Mouse (Mus musculus): ENCODE measurements around the gene Fam98b.

The Fam98b gene

GRCm38 (mm10) chr2:117249255-117250000, at the start of gene Fam98b:
Gene Fam98b, plus strand, starts transcription at chr2:117249739.
- DNase-seq (ENCODE audit: low spot score) = peak; percentile 60

DNA sequence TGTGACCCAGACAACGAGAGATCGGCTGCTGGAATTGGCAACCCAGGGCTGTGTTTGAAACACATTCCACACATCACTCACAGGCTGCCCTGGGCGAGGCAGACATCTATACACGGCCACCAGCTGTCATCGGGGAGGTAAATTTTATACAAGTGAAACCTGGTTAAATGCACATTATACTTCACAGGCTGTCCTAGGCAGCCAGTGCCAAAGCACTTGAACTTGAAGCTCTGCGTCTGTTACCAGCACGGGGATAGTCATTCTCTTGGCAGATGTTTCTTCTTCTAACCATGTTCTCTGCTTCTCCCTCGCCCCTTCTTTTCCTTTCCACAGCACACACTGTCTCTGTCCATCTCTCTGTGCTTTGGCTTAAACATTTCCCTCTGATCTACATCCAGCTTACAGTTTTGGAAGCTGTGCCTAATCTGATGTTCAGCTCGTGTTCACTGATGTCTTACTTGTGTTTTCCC, 48.6 kb upstream of the Fam98b start:
- DNase-seq (ENCODE audit: low spot score) = no peak

GRCm38 (mm10) chr2:117203350-117203749, 46.2 kb upstream of the Fam98b start:
- no peak for DNase-seq (ENCODE audit: low spot score)

DNA sequence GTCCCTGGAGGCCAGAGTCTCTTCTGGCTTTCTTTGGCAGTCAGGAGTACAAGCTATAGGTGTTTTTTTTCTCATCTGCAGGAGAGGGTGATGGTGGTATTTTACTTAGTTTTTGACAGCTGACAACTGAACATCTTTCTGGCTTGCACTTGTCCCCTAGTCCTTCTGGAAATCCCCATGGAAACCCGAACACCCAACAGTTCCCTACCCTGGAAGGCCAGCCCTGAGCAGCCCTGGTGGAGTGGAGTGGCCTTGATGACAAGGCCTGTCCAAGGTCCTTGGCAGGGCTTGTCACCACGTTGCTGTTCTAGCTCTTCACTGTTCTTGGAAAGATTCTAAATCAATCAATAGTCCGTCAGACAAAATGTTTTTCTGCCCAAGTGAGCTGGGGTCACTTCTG, 45.0 kb upstream of the Fam98b start:
- DNase-seq (ENCODE audit: low spot score) = no peak

- DNase-seq (ENCODE audit: low spot score) = no peak
Measured at GRCm38 (mm10) chr2:117205066-117205465, 44.5 kb upstream of the Fam98b start.

DNA sequence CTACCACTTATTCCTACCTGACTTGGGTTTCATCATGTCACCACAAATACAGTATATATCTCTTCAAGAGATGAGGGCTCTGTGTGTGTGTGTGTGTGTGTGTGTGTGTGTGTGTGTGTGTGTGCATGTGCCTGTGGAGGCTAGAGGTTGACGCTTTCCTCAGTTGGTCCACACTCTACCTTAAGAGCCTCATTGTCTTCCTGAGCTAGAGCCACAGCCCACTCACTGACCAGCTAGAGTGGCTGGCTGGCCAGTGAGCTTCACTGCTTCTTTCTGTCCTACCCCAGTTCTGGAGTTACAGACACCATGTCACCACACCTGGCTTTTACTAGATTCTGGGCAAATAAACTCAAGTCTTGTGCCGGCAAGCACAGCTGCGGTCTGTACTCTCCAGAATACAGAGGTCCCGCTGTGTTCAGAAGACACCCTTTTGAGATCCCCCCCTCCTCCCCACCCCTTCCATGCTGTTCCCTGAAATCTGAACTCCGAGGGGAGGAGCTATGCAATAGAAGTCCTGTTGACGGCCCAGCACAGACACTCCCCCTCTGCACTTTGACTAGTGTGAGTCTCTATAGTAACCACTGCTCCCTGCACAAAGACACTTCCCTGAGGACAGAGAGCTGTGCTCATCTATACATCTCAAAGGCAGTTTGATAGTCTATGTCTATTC, 39.0 kb upstream of the Fam98b start:
- DNase-seq (ENCODE audit: low spot score) = no peak

- DNase-seq (ENCODE audit: low spot score) = no peak
Measured at GRCm38 (mm10) chr2:117216152-117216551, 33.4 kb upstream of the Fam98b start.

- DNase-seq (ENCODE audit: low spot score) = no peak
Measured at GRCm38 (mm10) chr2:117217695-117218216, 31.8 kb upstream of the Fam98b start.

DNA sequence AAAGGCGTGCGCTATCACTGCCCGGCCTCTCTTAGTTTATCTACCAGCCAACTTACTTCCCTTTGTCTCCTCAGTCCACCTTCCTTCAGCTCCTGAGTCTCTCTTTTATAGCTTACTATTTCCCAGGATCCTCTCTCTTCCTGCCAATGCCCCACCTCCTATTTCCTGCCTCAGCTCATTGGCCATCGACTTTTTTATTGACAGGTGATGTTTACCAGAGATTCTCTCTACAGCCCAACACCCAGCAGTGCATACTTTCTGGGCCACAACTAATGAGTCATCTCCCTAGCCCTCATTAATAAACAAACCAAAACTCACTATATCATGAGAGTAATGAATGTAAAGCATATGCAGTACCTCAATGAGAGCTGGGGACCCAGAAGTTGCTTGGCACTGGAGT, 30.0 kb upstream of the Fam98b start:
- DNase-seq (ENCODE audit: low spot score) = no peak

DNA sequence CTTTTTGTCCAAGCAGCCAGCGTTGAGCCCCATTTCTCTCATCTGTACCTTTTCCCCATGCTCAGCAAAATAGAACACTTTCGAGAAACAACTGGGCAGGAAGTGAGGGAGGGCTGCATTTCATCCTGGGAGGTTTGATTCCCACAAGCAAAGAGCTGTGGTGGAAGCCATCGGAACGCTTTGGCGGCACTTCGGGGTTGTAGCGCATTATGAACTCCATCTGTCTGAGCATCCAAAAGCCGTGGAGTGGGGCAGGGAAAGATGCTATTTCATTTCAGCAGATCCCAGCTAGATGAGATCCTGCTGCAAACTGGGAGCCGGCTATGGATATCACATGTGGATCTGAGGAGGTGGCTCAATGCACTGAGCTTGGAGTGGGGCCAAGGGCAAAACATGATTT, 26.9 kb upstream of the Fam98b start:
- DNase-seq (ENCODE audit: low spot score) = no peak

DNA sequence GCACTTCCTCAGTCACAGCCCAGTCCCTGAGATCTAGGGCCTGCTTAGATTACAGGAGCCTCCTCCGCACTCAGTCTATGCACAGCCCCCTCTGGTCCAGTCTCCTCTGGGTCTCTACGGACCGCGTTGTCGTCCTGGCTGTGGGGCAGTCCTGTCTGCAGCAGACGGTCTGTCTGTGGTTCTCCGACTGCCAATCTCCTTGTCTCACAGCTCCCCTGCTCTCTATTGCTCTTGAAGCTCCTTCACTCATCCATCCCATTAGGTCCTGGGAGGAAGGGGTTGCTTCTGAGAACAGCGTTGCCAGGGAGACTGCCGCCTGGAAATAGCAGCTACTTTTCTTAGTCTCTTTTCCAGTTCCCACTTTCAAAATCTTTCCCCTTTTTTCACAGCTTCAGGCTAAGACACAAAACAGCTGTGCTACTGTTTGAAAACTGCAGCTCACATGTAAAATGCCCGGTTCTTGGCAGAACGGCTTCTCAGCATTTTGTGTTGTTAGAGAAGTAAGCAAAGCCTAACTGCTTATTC, 20.9 kb upstream of the Fam98b start:
- DNase-seq (ENCODE audit: low spot score) = no peak

DNA sequence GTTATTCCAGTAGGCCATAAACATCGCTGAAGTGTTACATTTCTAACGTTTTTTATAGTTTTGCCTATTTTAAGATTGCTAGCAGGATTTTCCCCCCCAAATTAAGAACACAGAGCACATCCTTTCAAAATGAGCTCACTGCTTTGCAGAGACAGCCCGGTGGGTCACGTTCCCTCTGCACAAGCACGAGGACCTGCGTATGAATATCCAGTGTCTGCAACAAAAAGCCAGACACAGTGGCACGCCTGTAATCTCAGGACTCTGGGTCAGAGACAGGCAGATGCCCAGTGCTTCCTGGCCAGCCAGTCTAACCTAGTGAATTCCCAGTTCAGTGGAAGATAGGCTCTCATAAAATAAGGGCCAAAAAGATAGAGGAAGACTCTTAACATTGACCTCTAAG, 19.3 kb upstream of the Fam98b start:
- DNase-seq (ENCODE audit: low spot score) = no peak

DNA sequence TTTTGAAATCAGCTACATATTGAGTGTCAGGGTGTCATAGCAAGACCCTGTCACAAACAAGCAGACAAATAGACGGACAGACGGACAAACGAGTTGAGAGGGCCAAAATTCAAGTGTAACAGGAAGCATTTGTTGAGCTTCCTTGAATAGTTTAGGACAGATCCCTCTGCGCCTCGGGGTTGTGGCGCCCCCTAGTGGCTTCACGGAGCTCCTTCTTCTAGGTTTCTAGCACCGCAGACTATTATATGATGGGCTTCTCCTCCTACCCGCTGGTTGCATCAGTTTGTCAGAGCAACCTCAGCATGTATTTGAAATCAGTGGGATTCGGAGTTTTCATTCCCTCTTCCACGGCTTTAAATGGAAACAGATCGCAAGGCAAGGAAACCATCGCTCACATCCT, 18.3 kb upstream of the Fam98b start:
- DNase-seq (ENCODE audit: low spot score) = peak; percentile 46

- DNase-seq (ENCODE audit: low spot score) = no peak
Measured at GRCm38 (mm10) chr2:117241953-117242352, 7.6 kb upstream of the Fam98b start.

DNA sequence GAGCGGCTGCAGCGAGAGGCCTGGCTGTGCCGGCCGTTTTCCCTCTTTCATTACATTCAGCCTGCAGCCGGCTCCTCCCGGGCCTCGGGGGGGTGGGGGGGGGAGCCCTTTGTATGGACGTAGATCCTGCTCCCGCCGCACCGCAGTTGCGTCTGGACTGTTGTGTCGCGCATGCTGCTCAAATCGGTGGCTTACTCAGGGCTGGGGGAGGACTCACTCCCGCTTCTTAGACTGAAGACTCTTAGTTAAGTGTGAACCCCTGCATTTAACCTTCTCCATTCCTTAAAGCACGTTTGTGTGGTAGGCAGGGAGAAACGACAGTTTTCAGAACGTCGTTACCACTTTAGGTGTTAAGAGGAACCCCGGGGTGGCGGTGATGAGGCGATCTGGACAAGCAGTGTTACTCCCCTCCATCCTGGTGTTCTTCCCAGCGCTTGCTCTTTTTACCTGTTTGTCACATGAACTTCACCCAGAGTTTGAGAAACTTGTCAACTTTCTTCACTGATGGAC, 517 bp downstream of the Fam98b start:
- no peak for DNase-seq (ENCODE audit: low spot score)

DNA sequence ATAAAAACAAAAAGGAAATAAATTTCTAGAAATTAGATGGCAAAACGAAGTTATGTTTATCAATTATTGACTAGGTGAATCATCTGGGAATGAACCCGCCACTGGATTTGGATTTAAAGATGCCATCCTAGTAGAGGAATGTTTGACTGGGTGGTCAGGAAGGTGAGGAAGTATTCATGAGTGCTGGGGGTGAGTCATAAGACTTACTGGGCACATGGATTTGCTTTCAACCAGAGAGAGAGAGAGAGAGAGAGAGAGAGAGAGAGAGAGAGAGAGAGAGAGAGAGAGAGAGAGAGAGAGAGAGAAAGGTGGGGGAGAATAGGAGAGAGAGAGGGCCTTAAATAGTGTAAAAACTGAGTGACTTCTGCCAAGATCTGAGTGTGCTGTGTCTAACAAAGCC, 5.9 kb downstream of the Fam98b start:
- no peak for DNase-seq (ENCODE audit: low spot score)

- no peak for DNase-seq (ENCODE audit: low spot score)
Measured at GRCm38 (mm10) chr2:117257617-117258016, 8.1 kb downstream of the Fam98b start.

DNA sequence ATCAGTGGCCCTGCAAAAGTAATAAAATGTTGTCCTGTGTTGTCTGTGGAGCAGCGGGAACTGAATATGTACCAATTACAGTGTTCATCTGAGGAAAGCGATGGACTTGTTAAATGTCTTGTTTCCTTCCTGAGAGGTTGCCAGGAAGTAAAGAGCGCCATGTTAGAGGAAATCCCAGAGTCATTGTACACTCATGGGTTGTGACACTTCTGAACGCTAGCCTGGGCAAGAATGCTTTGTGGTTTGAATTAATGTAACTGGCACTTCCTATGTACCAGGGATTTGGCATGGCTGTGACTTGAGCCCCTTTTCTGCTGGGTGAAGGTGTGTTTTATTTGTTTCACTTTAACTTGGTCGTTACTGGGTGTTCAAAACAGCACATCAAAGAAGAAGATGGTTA, 12.6 kb downstream of the Fam98b start:
- no peak for DNase-seq (ENCODE audit: low spot score)

- DNase-seq (ENCODE audit: low spot score) = no peak
Measured at GRCm38 (mm10) chr2:117263786-117264408, 14.4 kb downstream of the Fam98b start.

GRCm38 (mm10) chr2:117288291-117288690, 38.8 kb downstream of the Fam98b start:
- no peak for DNase-seq (ENCODE audit: low spot score)

GRCm38 (mm10) chr2:117299596-117300448, 50.3 kb downstream of the Fam98b start:
- DNase-seq (ENCODE audit: low spot score) = no peak

Measured in urinary bladder, postnatal 10 days (tissue).